Mouse (Mus musculus) mesoderm, embryonic 11.5 days (tissue): ENCODE data around the gene Mum1.

Experiments used
- DNase-seq: peaks from one replicate; pipeline ENCODE4 v3.0.0-alpha.2; 2012; ENCODE audit warnings: low read depth, low spot score

The Mum1 gene

GRCm38 (mm10) chr10:80226416-80227165, at the start of gene Mum1:
Mum1 (plus strand) TSS chr10:80226434.
- DNase-seq, result peak; percentile 99

- no peak for DNase-seq
Observed at GRCm38 (mm10) chr10:80177441-80178279, 48.6 kb upstream of the Mum1 start.

- DNase-seq, result peak; percentile 60
Observed at GRCm38 (mm10) chr10:80179068-80180051, 46.9 kb upstream of the Mum1 start, which contains the start of gene Efna2. Efna2 (plus strand) TSS chr10:80179482.

DNA sequence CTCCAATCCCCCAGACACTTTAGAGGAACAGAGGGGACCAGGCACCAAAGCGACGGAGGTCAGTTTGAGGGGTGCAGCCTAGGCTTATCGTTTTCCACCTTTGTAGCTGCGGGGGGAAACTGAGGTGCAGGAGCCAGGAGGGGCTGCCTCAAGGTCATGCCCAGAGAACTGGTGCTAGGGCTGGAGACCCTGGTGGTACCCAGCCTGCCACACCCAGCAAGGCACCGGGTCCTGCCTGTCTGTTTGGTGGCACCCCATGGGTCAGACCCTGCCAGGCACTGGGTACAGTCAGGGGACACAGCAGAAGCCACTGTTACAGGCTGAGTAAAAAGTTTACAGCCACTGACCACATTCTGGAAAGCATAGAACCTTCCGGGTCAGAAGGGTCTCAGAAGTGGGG, 45.9 kb upstream of the Mum1 start:
- DNase-seq, result no peak

GRCm38 (mm10) chr10:80180823-80181222, 45.4 kb upstream of the Mum1 start:
- no peak for DNase-seq

DNA sequence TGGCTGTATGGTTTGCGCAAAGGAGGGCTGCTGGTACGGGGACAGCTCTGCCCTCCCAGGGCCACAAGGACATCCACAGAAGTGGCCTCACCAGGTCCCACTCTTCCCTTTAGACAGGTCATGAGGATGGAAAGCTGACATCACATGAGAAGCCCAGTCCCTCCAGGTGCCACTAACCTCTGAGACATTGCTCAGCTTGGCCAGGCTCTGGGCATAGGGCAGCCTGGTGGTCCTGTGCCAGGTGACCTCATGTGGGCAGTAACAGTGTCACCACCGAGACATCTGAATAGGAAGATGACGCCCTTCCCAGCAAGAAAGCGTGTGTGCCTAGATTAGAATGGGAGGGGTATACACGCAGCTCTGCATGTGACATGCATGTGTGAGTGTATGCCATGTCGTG, 43.7 kb upstream of the Mum1 start:
- no peak for DNase-seq

GRCm38 (mm10) chr10:80186649-80187048, 39.6 kb upstream of the Mum1 start:
- DNase-seq, result no peak

DNA sequence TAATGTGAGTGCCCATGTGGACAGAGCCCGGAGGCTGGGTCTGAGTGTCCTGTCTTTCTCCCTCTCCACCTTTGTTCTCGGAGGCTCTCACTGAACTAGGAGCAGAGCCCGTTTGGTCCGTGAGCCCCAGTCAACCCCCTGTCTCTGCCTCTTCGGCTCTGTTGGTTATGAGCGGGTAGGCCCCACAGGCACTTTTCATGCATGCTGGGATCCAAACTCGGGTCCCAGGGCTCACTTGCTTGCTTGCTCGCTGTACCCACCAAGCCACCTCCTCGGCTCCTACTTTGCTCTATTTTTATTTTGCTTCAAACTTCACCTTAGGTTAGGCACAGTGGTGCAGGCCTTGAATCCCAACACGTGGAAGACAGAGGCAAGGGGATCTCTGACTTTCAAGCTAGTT, 38.5 kb upstream of the Mum1 start:
- DNase-seq, result no peak

DNA sequence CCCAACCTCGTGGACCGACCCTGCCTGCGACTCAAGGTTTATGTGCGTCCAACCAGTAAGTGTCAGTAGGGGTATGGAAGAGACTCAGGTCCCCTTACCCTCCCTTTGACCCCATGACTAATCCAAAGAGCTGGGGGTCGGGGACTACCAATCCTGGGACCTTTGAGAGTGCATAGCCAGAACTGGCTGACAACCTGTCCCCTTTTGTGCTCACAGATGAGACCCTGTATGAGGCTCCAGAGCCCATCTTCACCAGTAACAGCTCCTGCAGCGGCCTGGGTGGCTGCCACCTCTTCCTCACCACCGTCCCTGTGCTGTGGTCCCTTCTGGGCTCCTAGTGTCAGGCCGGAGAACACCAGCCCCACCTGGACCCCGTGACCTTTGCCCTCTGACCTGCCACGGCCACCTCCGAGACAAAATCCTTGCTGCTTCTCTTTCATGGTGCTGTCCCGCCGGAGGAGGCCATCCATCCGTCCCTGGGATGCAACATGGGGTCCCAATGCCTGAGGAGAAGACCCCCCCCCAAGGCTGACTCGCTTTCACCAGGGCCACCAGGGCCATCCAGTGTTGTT, 37.7 kb upstream of the Mum1 start:
- DNase-seq, result no peak

GRCm38 (mm10) chr10:80189999-80190398, 36.2 kb upstream of the Mum1 start:
- no peak for DNase-seq

DNA sequence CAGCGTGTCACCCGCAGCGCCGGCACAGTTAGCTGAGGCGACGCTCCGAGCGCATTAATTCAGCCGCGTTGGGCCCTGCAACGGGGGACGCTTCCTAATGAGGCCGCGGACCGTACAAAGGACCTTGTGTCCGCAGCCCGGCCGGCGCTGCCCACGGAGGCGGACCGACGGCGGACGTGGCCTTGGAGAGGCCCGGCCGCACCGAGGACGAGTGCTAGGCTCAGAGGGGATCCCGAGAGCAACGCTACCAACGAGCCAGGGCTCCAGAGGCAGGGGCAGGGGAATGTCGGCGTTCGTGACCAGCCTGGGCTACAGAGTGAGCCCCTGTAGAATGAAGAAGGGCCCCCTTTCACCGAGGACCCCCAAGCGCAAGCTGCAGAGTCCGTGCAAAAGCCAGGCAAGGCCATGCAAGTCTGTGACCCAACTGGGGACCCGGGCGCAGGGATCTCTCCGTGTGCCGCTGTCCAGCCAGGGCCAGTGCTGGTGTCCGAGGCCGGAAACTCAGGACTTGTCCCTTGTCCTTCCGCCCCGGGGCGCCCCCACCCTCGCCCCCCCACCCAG, 35.7 kb upstream of the Mum1 start:
- DNase-seq, result peak; percentile 61

DNA sequence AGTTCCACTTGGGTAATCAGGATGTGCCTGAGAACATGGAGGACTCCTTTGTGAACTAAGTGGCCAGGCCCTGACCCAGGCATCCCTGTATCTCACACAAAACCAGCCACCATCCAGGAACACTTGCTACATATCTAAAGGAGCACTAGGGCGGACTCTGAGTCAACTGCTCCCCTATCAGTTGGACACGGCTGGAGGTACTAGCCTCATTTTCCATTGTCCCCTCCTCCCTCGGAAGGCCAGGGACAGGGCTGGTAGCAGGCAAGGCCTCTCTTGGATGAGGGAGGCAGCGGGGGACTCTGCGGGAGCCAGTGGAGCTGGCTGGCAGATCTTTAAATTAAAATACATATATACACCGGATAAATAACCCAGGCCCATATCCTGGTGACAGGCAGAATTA, 32.3 kb upstream of the Mum1 start:
- DNase-seq, result no peak

DNA sequence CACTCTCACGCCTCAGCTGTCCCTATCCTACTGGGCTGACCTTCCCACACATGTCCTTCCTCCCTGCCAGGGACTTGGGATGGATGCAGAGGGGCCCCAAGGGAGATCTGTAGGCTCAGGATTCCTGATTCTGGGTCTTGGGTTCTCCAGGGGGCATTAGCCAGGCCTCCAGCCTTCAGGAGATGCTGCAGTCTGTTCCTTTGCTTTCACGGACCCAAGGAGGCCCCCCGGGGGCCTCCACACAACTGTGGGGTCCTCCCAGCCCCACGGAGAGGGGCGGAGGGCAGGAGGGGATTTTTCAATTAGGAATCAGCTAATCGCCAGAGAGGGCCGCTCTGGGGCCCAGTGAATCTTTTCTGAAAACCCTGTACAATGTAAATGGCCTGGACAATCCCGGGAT, 31.8 kb upstream of the Mum1 start:
- DNase-seq, result no peak

DNA sequence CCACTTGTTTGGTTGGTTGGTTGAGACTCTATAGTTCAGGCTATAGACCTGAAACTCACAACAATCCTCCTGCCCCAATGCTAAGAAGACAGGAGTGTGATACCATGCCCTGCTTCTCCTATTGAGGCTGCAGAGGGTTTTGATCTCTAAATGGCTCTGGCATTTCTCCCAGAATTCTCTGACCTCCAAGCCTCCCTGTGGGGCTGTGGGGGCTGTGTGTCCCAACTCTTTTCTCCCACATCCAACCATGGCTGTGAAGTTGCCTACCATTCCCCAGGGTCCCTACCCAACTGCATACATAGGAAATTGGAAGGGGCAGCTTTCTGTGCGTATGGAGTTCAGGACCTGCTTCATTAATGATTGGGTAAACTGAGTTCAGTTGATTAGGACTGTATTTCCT, 30.1 kb upstream of the Mum1 start:
- no peak for DNase-seq

DNA sequence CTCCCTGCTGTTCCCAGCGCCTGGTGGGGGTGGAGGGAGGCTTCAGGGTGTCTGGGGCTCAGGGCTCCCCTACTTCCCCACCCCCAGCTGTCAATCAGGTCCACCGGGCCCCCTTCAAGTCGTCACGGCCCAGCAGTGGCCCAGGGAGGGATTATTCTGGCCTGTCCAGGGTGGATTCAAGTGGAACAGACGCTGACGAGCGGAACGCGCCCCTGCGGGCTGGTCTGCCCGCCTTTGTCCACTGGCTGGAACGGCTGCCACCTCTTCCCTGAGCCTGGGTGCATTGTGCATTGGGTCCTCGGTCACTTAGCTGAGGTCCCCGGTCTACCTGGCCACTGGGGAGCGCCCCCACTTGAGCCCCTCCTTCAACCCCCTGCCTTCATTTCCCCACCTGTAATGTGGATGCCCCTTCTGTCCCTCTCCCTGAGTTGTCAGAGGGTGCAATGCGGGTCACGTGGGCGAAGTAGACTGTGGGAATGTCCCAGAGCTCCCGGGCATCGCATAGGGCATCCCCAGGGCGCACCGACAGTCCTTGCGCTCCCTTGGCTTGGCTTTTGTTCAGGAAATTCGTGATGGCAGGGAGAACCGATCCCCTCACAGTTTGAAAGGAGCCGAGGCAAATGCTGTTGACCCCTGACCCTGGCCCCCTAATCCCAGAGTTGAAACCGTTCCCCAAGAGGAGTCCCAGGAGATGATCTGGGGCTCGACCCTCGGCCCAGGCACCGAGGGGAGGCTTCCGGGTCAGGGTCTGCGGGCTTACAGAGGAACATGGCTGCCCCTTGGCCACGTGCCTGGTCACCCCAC, 29.3 kb upstream of the Mum1 start:
- no peak for DNase-seq

GRCm38 (mm10) chr10:80199440-80200008, 26.7 kb upstream of the Mum1 start:
- peak; percentile 92 for DNase-seq

GRCm38 (mm10) chr10:80200485-80200884, 25.7 kb upstream of the Mum1 start:
- no peak for DNase-seq

- no peak for DNase-seq
Observed at GRCm38 (mm10) chr10:80204055-80204454, 22.2 kb upstream of the Mum1 start.

- no peak for DNase-seq
Observed at GRCm38 (mm10) chr10:80207201-80207600, 19.0 kb upstream of the Mum1 start.

- DNase-seq, result no peak
Observed at GRCm38 (mm10) chr10:80207676-80208075, 18.6 kb upstream of the Mum1 start.
